Mouse (Mus musculus) neural tube, embryonic 13.5 days (tissue): ENCODE results near the gene Mum1. TPM values are rescaled to one million over a fixed set of nuclear protein-coding genes. Genes with fewer than 3 reads are reported as not detected.

Source experiments
- ATAC-seq: fragments of 200-750 bp; cut with Nextera tagmentation; 2 replicates; pipeline ENCODE4 v1.8.0; 2017; ENCODE audit warnings: low read depth, mild to moderate bottlenecking, moderate TSS enrichment, moderate library complexity
- H3K27ac ChIP-seq: fragments of 300-500 bp; sonication (generic); replicated peaks from 2 replicates; pipeline ENCODE4 v1.5.1; 2015; ENCODE audit warnings: moderate library complexity, mild to moderate bottlenecking, inconsistent platforms
- H3K27me3 ChIP-seq: fragments of 300-500 bp; sonication (generic); 2 replicates; pipeline ENCODE4 v1.6.1; 2015; ENCODE audit warnings: mild to moderate bottlenecking, inconsistent platforms
- H3K36me3 ChIP-seq: fragments of 300-500 bp; sonication (generic); 2 replicates; pipeline ENCODE4 v1.6.1; 2015; ENCODE audit warnings: mild to moderate bottlenecking, inconsistent platforms
- H3K4me1 ChIP-seq: fragments of 300-500 bp; sonication (generic); replicated peaks from 2 replicates; pipeline ENCODE4 v1.6.1; 2015; ENCODE audit warnings: inconsistent platforms
- H3K4me2 ChIP-seq: fragments of 300-500 bp; sonication (generic); 2 replicates; pipeline ENCODE4 v1.6.1; 2015; ENCODE audit warnings: inconsistent platforms, mild to moderate bottlenecking, moderate library complexity
- H3K4me3 ChIP-seq: fragments of 300-500 bp; sonication (generic); 2 replicates; pipeline ENCODE4 v1.5.1; 2015; ENCODE audit warnings: mild to moderate bottlenecking, inconsistent platforms
- H3K9ac ChIP-seq: fragments of 300-500 bp; sonication (generic); 2 replicates; pipeline ENCODE4 v1.6.1; 2015; ENCODE audit warnings: moderate library complexity, mild to moderate bottlenecking, inconsistent platforms
- H3K9me3 ChIP-seq: fragments of 300-500 bp; sonication (generic); 2 replicates; pipeline ENCODE4 v1.6.1; 2016; ENCODE audit warnings: inconsistent platforms
- WGBS: fragments of 180-500 bp; shearing (Covaris S2); methylation state at CpG from one replicate; pipeline ENCODE4 v1.1.7; 2015; 5-methylcytosine and 5-hydroxymethylcytosine counted together
- polyA plus RNA-seq: library from polyadenylated mRNA; unstranded; fragments of >200 nt; fragmentation: Nextera tagmentation; extraction: Ambion mirVana; gene quantifications from 2 replicates; pipeline ENCODE4 v1.2.1, GENCODE M21; 2015

The Mum1 gene
- polyA plus RNA-seq, 1 experiment from 2014 or later: 46.5 TPM

GRCm38 (mm10) chr10:80264341-80265148, 38.3 kb downstream of the Mum1 start:
- peaks cover 19% of the 10 kb centered on the region; the same call in 1 of the 2 replicates for H3K36me3 ChIP-seq
- 2% methylated on average over 80 of the region's 81 CpGs for WGBS
- peak overlapping the region; percentile 90 for H3K4me3 ChIP-seq
- no peaks in the 10 kb centered on the region for H3K27me3 ChIP-seq
- peak overlapping the region; percentile 98 for H3K9ac ChIP-seq
- H3K4me2 ChIP-seq: peak overlapping the region; percentile 88
- H3K27ac ChIP-seq: peak overlapping the region; percentile 84
- peak; percentile 68 for ATAC-seq
- peaks cover 73% of the 10 kb centered on the region for H3K4me1 ChIP-seq
- H3K9me3 ChIP-seq: no peaks in the 10 kb centered on the region

GRCm38 (mm10) chr10:80265149-80265486, 38.9 kb downstream of the Mum1 start:
- under 1% methylated on average over 18 of the region's 18 CpGs for WGBS
- ATAC-seq: no peak
- H3K4me1 ChIP-seq: peaks cover 73% of the 10 kb centered on the region

GRCm38 (mm10) chr10:80270099-80270498, 43.9 kb downstream of the Mum1 start:
- H3K4me2 ChIP-seq: no peak overlapping the region
- no peak overlapping the region for H3K27ac ChIP-seq
- no peak overlapping the region for H3K4me3 ChIP-seq
- WGBS: 94% methylated on average over 2 of the region's 2 CpGs
- H3K36me3 ChIP-seq: peaks cover 35% of the 10 kb centered on the region
- ATAC-seq: no peak
- peaks cover 71% of the 10 kb centered on the region for H3K4me1 ChIP-seq
- H3K9ac ChIP-seq: peak overlapping the region; percentile 57; the same call in 1 of the 2 replicates
- no peaks in the 10 kb centered on the region for H3K9me3 ChIP-seq
- H3K27me3 ChIP-seq: no peaks in the 10 kb centered on the region

More at GRCm38 (mm10) chr10:80265149-80265486, 38.9 kb downstream of the Mum1 start:
- H3K9me3 ChIP-seq: no peaks in the 10 kb centered on the region
- peak overlapping the region; percentile 84 for H3K27ac ChIP-seq
- H3K9ac ChIP-seq: peak overlapping the region; percentile 98
- H3K36me3 ChIP-seq: peaks cover 19% of the 10 kb centered on the region; the same call in 1 of the 2 replicates
- H3K4me3 ChIP-seq: peak overlapping the region; percentile 90
- H3K27me3 ChIP-seq: no peaks in the 10 kb centered on the region
- H3K4me2 ChIP-seq: peak overlapping the region; percentile 88

GRCm38 (mm10) chr10:80270734-80271181, 44.5 kb downstream of the Mum1 start:
- peak overlapping the region; percentile 57 for H3K9ac ChIP-seq
- 81% methylated on average over 6 of the region's 6 CpGs for WGBS
- no peaks in the 10 kb centered on the region for H3K27me3 ChIP-seq
- no peak for ATAC-seq
- no peak overlapping the region for H3K4me3 ChIP-seq
- no peaks in the 10 kb centered on the region for H3K9me3 ChIP-seq
- peaks cover 41% of the 10 kb centered on the region for H3K36me3 ChIP-seq
- H3K4me2 ChIP-seq: no peak overlapping the region
- H3K4me1 ChIP-seq: peaks cover 67% of the 10 kb centered on the region
- H3K27ac ChIP-seq: 0 out of 2 replicates have a peak overlapping the region, but pooled peaks have one; percentile 11

GRCm38 (mm10) chr10:80271186-80271843, 45.1 kb downstream of the Mum1 start:
- ATAC-seq: no peak
- H3K4me2 ChIP-seq: no peak overlapping the region
- H3K27ac ChIP-seq: no peak overlapping the region
- no peaks in the 10 kb centered on the region for H3K27me3 ChIP-seq
- peaks cover 47% of the 10 kb centered on the region for H3K36me3 ChIP-seq
- WGBS: 90% methylated on average over 5 of the region's 5 CpGs
- no peak overlapping the region for H3K9ac ChIP-seq
- H3K4me1 ChIP-seq: peaks cover 62% of the 10 kb centered on the region
- no peak overlapping the region for H3K4me3 ChIP-seq
- H3K9me3 ChIP-seq: no peaks in the 10 kb centered on the region

GRCm38 (mm10) chr10:80271870-80272585, 45.8 kb downstream of the Mum1 start:
- H3K4me2 ChIP-seq: no peak overlapping the region
- ATAC-seq: no peak
- peaks cover 55% of the 10 kb centered on the region for H3K4me1 ChIP-seq
- H3K4me3 ChIP-seq: no peak overlapping the region
- WGBS: 92% methylated on average over 8 of the region's 8 CpGs
- no peak overlapping the region for H3K27ac ChIP-seq
- H3K36me3 ChIP-seq: peaks cover 53% of the 10 kb centered on the region
- H3K9ac ChIP-seq: no peak overlapping the region
- no peaks in the 10 kb centered on the region for H3K27me3 ChIP-seq
- no peaks in the 10 kb centered on the region for H3K9me3 ChIP-seq

GRCm38 (mm10) chr10:80273847-80274246, 47.6 kb downstream of the Mum1 start:
- Histone ChIP-seq H3K36me3 (peaks cover 58% of the 10 kb centered on the region), H3K9me3 (no peaks in the 10 kb centered on the region), H3K4me2 (no peak overlapping the region), H3K27me3 (no peaks in the 10 kb centered on the region), H3K4me3 (no peak overlapping the region), H3K27ac (no peak overlapping the region), H3K9ac (no peak overlapping the region), H3K4me1 (peaks cover 36% of the 10 kb centered on the region)
- 89% methylated on average over 3 of the region's 3 CpGs for WGBS
- no peak for ATAC-seq

- WGBS: 94% methylated on average over 5 of the region's 5 CpGs
- no peak overlapping the region for H3K4me2 ChIP-seq
- no peak overlapping the region for H3K4me3 ChIP-seq
- H3K9ac ChIP-seq: no peak overlapping the region
- ATAC-seq: no peak
- no peaks in the 10 kb centered on the region for H3K27me3 ChIP-seq
- H3K9me3 ChIP-seq: no peaks in the 10 kb centered on the region
- H3K27ac ChIP-seq: no peak overlapping the region
- peaks cover 75% of the 10 kb centered on the region for H3K36me3 ChIP-seq
- H3K4me1 ChIP-seq: peaks cover 13% of the 10 kb centered on the region
Observed at GRCm38 (mm10) chr10:80276238-80276637, 50.0 kb downstream of the Mum1 start.

- Histone ChIP-seq H3K36me3 (peaks cover 95% of the 10 kb centered on the region), H3K9me3 (no peaks in the 10 kb centered on the region), H3K27ac (no peak overlapping the region), H3K4me1 (peaks cover 10% of the 10 kb centered on the region), H3K27me3 (no peaks in the 10 kb centered on the region), H3K4me2 (no peak overlapping the region), H3K9ac (no peak overlapping the region), H3K4me3 (no peak overlapping the region)
- 95% methylated on average over 9 of the region's 9 CpGs for WGBS
- ATAC-seq: no peak
Observed at GRCm38 (mm10) chr10:80278390-80278789, 52.2 kb downstream of the Mum1 start.

- ATAC-seq: no peak
- WGBS: 93% methylated on average over 12 of the region's 12 CpGs
- Histone ChIP-seq H3K4me2 (no peak overlapping the region), H3K27me3 (no peaks in the 10 kb centered on the region), H3K36me3 (peaks cover 96% of the 10 kb centered on the region), H3K27ac (no peak overlapping the region), H3K4me3 (no peak overlapping the region), H3K9ac (0 out of 2 replicates have a peak overlapping the region, but pooled peaks have one; percentile 26), H3K9me3 (no peaks in the 10 kb centered on the region), H3K4me1 (peaks cover 10% of the 10 kb centered on the region)
Observed at GRCm38 (mm10) chr10:80279273-80279672, 53.0 kb downstream of the Mum1 start.

- Histone ChIP-seq H3K27ac (peak overlapping the region; percentile 71), H3K9ac (peak overlapping the region; percentile 31; the same call in 1 of the 2 replicates)
Observed at GRCm38 (mm10) chr10:80281304-80281703, 55.1 kb downstream of the Mum1 start.

More at GRCm38 (mm10) chr10:80281304-80281703, 55.1 kb downstream of the Mum1 start:
- Histone ChIP-seq H3K4me3 (no peak overlapping the region), H3K4me1 (peaks cover 10% of the 10 kb centered on the region), H3K9me3 (no peaks in the 10 kb centered on the region), H3K27me3 (no peaks in the 10 kb centered on the region), H3K4me2 (no peak overlapping the region), H3K36me3 (peaks cover 95% of the 10 kb centered on the region)
- ATAC-seq: 0 out of 2 replicates have a peak, but pooled peaks have one; percentile 3
- WGBS: 81% methylated on average over 7 of the region's 7 CpGs
